Mouse (Mus musculus) mature B cell (primary cell): ENCODE results near the gene Ugt1a8.
"Not testable (repeated sequence)": the region's sequence is repeated elsewhere in the genome, so short reads cannot be mapped to it uniquely, and the experiment has no call there.

Experiments used
- in situ Hi-C: fragments of 300-500 bp; cut with MboI; formaldehyde crosslinking; loops from 2 replicates; pipeline ENCODE4 v1.14.3; 2019

Ugt1a8 gene

DNA sequence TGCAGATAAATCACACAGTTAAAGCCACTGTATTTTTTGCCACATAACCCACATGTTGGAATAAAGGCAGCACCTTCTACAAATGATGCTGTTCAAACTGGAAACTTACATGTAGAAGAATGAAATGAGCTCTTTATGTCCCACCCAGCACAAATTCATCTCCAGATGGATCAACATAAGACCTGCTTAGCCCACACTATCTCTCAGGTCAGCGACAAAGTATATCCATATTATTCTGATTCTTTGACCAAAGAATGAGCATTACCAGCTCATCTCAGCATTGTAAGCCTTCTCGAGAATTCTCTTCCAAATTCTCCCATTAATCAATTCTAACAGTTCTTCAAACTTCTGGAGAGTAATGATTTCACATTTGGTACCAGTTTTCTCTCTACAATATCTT is 134.6 kb downstream of the Ugt1a8 start:
- in situ Hi-C loops, result no loop called here

DNA sequence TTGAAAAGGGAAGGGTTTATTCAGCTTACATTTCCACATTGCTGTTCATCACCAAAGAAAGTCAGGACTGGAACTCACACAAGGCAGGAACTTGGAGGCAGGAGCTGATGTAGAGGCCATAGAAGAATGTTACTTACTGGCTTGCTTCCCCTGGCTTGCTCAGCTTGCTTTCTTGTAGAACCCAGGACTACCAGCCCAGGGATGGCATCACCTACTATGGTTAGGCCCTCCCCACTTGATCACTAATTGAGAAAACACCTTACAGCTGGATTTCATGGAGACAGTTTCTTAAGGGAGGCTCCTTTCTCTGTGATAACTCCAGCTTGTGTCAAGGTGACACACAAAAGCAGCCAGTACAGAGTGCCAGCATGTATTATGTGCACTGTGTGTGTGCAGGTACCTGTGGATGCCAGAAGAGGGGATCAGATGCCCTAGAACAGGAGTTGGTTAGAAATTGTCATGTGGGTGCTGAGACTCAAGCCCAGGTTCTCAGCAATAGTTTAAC is 135.4 kb downstream of the Ugt1a8 start:
- in situ Hi-C loops, result not testable (repeated sequence)

DNA sequence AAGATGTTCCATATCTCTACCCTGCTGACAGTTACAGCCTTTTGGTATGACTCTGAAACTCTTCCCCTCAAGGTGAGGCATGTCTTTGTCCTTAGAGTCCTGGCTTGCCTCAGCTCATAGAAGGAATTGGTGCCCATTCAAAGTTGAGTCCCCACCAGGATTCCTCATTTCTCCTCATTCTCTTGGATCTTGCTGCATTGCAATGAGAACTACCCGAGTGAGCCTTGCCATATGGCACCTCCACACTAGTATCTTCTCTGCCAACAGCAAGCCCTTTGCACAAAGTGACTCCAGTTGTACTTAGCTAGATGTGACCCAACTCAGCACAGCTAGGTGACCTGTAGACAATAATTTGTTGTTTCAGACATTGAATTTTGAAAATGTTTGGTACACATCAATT is 136.0 kb downstream of the Ugt1a8 start:
- in situ Hi-C loops, result no loop called here

DNA sequence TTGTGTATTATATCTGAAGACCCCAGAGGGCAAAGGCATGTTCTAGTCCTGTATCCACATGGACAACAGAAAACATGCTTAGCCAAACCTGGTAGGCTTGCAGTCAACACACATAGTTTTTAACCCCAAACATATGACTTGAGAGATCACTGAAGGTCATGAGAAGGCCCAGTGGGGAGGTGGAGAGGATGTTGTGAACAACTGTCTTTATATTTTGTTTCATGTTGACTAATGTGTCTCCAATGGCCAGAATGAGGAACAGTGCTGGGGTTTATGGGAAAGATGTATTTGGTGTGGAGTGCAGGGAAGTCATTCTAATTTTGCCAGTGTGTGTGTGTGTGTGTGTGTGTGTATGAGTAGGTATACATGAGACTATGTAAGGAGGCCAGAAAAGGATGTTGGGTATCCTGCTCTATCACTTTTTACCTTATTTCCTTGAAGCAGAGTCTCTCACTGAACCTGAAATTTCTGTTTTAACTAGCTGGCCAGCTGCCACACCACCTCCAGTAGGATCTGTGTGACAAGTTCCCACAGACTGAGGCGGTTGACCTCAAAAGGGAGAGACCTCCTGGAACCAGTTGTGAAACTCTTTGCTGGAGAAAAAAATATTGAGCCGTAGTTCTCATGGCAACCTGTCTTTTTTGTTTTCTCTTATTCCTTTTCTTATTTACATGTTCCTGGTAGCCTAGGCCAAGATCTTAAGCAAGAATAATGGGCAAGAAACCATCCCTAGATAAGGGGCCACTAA is 136.6 kb downstream of the Ugt1a8 start:
- in situ Hi-C loops, result no loop called here

DNA sequence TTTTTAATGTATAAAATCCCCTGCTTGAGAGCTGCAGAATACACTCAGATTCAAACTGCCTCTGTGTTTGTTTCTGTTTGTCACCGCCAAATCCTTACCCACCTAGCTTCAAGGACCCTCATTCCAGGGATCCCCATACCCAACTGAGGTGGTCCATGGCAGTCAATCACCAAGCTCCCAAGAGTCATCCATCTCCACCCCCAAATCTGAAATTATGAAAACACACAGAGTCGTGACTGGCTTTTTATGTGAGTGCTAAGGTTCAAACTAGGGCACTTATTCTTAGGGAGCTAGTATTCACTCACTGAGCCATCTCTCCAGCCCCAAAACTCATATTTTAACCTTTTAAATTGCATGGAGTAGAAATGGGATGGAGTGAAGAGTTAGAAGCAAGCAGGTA is 137.7 kb downstream of the Ugt1a8 start:
- in situ Hi-C loops, result not testable (repeated sequence)

DNA sequence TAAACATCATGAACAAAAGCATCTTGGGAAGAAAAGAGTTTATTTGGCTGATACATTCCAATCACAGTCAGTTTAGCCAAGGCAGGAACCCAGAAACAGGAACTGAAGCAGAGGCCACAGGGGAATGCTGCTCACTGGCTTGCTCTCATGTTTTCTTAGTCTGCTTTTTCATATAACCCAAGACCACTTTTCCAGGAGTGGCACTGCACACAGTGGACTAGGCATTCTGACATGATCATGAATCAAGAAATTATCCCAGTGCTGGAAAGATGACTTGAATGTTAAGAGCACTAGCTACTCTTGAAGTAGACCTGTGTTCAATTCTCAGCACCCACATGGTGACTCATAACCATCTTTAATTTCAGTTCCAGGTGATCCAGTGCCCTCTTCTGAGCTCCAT is 138.1 kb downstream of the Ugt1a8 start:
- in situ Hi-C loops, result no loop called here

DNA sequence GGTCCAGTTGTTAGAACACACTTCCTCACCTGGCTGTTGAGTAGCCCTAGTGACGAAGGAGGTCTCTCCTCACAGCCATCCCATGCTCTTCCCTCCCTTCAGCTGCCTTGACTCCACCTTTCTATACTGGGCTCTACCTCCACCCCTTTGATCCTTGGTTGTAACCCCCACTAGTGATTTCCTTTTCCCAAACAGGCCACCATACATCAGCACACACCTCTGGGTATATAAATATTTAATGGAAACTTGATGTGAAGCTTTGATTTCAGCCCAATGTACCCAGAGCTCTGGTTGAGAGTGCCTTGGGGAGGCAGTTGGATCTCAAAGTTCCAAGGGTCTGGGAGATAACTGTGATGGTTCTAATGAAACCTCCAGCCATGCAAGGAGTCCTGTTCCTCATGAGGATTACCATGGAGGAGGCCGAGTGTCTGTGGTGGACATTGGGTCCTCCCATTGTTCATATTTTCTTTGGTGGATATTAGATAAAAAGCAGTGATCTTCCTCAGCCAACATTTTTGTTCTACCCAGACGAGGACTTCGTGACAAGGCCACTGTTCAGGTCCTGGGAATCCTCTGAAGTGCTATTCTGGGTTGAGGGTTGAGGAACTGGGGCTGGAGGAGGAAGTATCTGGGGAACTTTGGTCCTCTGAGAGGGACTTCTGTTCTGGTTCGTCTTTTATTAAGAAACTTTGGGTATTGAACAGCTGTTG is 139.2 kb downstream of the Ugt1a8 start, which contains the start of gene Mroh2a:
Gene Mroh2a, plus strand, starts transcription at position 317 of the 710 bp plus-strand sequence.
- in situ Hi-C loops, result no loop called here

DNA sequence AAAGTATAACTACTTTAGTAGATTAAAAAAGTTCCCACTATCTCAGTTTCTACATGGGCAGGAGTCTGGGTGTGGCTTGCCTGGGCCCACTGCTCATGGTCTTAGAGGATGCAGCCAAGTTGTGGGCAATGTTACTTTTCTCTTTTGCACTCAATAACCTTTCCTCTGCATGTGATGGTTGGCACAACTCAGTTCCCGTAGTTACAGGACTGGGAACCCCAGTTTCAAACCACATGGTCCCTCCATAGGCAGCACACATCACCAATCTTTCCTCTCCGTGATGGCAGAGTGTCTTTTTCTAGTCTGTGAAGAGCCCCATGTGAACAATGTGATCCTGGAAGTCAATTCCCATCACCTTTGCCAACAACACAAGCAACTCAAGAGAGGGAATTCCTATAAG is 139.9 kb downstream of the Ugt1a8 start:
- in situ Hi-C loops, result no loop called here

DNA sequence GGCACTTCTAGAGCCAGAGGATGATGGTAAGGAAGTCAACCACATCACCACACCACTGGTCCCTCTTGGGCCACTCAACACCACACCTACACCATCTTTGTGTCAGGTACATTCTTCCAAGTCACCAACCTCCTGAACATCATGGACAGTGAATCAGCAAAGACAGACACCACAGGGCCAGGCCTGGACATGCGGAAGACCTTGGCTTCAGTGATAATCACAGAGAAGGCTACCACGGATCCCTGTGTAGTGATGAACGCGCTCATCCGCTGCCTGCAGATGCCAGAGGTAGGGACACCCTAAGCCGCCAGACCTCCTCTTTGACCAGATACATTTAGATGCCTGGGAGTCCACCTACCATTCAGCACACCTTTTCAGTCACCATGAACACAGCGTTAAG is 140.5 kb downstream of the Ugt1a8 start:
- in situ Hi-C loops, result no loop called here

DNA sequence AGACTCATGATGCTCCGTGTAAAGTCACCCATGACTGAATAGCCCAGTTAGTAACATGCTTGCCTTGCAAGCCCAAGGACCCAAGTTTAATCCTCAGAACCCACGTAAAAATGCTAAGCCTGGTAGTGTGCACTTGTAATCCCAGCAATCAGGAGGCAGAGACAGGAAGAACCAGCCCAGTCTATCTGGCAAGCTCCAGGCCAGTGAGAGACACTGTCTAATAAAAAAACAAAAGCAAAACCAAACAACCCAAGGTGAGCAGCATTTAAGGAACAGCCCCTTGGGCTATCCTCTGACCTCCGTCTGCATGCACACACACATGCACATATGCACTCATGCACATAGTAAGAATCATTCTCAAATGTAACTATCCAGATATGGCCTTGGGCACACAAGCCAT is 142.0 kb downstream of the Ugt1a8 start:
- in situ Hi-C loops, result no loop called here

DNA sequence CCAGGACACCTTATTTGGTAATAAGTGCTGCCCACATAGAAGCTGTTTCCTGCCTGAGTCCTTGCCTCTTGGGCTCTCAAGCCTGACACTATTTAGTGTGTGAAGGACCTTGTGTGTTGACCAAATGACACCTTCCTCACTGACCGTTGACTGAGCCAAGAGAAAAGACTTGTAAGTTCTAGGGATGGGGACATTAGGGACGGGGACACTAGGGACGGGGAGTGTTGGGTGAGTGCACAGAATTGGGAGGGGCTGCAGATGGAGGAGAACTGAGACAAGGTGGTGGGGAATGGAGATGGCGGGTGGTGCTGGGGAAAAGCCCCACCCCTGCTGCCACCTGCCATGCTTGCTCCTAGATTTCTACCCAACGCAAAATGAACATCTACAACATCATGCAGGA is 142.4 kb downstream of the Ugt1a8 start:
- in situ Hi-C loops, result no loop called here

DNA sequence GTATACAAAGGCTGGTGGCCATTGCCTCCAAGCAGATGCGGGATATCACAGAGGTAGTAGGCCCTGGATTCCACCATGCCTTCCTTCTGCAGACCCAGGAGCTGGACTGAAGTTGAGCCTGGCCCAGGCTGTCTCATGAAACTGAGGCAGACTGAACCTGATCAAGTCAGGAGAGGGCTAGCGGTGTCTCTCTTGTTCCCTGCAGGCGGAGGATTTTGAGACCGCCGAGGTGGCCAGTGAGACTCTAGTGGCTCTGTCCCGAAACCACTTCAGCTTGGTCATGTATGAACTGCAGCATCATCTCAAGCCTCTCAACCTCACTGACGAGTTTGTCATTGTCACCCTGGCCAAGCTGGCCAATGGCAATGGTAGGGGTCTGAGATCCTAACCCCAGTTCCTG is 142.8 kb downstream of the Ugt1a8 start:
- in situ Hi-C loops, result no loop called here

DNA sequence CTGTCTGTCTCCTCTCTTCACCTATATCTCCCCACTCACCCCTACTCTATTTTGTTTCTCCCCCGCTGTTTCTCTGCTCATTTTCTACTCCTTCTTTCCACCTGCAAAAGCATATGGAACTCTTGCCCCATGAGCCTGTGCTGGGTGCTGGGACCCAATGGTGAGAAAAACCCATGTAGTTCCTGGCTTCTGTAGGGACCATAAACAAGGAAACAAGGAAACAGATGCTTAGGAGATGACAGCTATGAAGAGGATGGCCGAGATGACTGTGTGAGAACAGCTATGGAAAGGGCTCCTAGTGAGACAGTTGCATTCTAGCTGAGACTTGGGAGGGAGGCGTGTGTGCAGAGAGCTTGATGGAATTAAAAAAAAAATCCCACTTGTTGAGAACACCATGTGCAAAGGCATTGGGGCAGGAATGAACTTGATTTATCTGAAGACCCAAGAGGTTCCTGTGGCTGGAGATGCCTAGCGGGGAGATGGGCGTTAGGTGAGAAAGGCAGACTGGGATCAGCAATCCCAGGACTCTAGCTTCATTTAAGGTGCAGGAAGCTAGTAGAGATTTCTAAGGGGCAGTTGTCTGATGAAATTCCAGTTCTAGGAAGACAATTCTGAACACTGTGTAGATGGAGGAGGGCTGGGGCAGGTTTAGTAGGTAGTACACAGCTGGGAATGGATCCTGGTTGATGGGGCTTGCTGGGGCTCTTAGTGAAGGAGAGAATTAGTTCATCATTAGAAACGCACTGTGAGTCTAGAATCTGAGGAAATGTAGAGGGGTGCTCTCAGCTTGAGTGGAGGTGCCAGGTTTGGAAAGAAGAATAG is 143.6 kb downstream of the Ugt1a8 start:
- in situ Hi-C loops, result no loop called here

DNA sequence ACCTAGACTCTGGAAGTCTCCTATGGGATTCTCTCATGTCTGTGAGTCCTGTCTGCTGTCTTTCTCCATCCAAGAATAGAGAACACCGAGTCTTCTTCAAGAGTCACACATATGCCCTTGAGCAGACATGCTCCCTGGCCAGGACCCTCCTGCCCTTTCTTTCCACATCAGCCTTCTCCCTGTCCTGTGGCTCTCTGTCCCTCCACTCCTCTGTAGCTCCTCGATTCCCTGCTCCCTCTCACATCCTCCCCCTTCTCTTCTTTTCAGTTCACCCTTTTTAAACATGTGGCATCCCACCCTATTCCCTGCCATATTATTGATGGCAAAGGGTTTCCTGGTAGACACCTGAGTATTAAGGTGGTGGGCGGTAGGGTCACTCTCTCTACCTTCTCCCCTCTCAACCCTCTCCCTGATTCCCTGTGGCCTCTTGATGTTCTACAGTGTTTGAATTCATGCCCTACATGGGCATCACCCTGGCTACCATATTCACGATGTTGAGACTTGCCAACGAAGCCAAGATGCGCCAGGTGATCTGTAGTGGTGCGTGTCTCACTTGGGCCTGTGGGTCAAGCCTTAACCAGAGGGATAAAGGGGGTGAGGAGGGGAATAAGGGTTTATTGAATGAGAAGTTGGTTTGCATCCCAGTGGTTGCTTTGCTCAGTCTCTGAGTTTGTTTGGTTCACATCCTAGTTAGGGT is 144.3 kb downstream of the Ugt1a8 start:
- in situ Hi-C loops, result no loop called here

DNA sequence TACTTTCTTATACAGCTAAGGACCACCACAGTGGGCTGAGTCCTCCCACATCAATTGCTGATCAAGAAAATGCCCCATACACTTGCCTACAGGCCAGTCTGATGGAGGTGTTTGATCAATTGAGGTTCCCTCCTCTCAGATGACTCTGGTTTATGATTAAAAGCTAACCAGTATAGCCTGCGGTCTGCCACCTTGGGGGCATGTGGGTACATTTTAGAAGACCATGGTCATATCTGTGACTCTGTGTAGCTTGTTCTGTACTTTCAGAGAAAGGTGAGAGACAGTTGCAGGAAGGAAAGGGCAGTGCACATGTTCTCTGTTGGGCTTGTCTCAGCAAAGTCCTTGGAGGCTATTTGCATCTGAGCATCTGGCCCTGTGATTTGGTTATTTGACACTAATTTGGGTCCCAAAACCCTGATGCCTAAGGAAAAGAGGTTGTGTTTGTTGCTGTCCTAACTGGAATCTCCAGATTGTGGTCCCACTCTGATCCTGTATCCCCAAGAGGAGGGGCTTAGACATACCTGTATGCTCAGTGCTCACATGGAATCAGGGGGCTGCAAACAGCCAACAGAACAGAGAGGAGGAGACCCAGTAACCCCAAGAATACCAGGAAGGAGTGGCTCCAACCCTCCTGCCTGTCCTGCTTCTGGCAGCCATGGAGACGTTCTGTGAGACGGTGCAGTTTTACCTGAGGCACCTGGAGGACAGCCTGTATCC is 145.2 kb downstream of the Ugt1a8 start:
- in situ Hi-C loops, result no loop called here

DNA sequence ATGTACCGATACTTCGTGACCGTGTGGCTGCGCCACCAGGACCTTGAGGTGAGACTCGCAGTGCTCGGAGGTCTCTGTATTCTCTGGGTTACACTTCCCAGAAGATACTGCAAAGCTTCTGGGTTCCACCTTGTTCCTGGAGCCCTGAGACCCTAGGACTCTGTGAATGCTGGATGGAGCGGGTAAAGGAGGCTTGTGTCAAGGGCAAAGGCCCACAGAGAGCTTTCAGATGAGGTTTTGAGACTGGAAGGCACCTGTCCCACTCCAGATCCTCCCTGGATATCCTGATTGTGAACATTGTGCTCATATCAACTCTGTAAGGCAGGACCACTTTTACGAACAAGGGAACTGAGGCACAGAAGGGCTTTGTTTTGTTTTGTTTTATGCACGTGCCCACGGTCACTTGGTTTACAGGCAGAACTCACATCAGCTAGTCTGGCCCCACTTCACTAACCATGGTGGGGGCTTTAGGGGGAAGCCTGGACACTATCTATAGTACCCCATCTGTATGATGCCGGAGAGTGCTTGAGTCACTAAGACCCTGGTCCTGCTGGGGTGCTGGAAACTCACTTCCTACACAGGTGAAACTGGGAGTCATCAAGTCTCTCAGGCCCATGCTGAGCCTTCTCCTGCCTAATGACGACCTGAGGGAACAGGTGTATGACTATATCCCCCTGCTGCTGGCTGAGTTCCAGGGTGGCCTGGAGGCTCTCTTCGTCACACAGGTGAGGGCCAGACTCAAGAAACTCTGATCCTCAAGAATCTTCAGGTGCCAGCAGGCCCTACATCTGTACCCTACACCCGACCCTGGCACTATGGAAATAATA is 146.0 kb downstream of the Ugt1a8 start:
- in situ Hi-C loops, result no loop called here

DNA sequence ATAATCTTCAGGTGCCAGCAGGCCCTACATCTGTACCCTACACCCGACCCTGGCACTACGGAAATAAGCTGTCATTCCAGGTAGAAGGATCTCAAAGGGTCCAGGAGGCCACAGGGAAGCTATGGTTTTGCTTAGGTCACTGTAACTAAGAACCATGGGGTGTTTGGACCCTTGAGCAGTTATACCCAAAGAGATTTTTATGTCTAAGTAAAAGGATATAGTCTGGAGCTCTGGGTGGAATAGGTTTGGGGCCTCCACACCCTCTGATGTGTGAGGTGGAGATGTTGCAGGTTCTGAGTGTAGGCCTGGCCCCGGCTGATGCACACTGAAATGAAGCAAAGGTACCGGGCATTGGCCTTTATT is 146.6 kb downstream of the Ugt1a8 start:
- in situ Hi-C loops, result no loop called here

DNA sequence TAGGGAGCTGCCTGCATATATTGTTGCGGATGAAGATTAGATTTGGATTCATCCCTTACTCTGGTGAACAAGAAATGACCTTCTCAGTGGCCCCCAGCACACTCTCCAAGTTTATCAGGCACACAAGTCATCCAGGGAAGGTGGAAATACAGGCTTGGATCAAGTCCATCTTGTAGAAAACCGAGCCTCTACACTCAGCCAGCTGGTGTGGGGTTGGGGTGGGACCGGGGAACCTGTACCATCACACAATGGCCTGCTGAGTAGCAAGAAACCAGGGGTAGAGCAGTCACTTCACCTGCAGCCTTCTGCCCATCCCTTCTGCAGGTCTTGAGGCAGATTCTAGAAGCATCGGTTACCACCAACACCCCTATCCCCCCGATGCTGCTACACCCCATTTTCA is 147.0 kb downstream of the Ugt1a8 start:
- in situ Hi-C loops, result no loop called here

DNA sequence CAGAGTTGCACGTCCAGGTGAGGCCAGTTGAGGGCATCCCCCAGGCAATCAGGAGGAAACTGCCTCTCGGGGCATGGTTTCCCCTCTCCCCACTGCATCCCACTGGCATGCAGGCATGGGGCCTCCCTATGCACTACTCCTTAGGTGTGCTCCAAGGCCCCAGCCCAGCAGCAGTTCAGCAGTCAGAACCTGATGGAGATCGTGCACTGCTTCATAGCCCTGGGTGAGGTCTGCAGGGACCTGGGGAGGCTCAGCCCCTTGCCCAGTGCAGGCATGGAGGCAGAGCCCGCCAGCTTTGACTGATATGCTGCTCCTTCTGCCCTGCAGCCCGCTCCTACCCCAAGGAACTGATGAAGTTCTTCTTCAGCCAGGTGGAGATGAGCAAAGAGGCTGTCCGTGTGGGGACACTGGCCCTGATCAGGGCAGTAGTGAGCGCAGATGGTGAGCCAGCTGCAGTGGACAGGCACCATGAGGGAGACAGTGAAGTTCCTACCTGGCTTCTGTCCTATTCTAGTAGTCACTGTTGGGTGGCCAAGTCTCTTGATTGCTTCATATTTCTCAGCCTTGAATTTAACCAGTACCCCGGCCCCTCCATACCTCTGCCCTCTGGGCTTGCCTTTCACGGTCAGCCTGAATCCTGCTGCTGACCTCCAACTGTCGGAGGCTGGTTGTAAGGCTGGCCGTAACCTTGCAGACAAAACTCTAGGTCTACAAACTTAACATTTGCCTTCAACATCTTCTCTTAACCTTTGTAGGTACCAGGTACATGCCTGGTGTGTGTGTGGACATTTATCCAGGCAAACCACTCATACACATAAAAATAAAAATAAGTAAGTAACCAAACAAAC is 147.7 kb downstream of the Ugt1a8 start:
- in situ Hi-C loops, result no loop called here
